Mouse (Mus musculus) C2C12 (cell line): ENCODE measurements around the gene Fgf7.

Experiments
- CEBPB ChIP-seq: IDR thresholded peaks from one replicate; pipeline ENCODE4 v1.6.1; 2011; ENCODE audit warnings: low read depth, mild to moderate bottlenecking, control low read depth, moderate library complexity
- CTCF ChIP-seq: IDR thresholded peaks from one replicate; pipeline ENCODE4 v1.5.1; 2011; ENCODE audit not compliant: control insufficient read depth, insufficient read depth, insufficient read length
- FOSL1 ChIP-seq: IDR thresholded peaks from one replicate; pipeline ENCODE4 v1.8.0; 2011; ENCODE audit warnings: mild to moderate bottlenecking, low read length; ENCODE audit not compliant: poor library complexity, insufficient read depth, severe bottlenecking
- MAX ChIP-seq: IDR thresholded peaks from one replicate; pipeline ENCODE4 v1.6.1; 2011; ENCODE audit warnings: mild to moderate bottlenecking, control low read depth
- MYOD1 ChIP-seq: IDR thresholded peaks from one replicate; pipeline ENCODE4 v1.6.1; 2011; ENCODE audit warnings: low read depth; ENCODE audit not compliant: control insufficient read depth, insufficient read length
- MYOG ChIP-seq: IDR thresholded peaks from one replicate; pipeline ENCODE4 v1.6.1; 2011; ENCODE audit not compliant: control insufficient read depth, insufficient read length; ENCODE audit errors: extremely low read depth
- USF1 ChIP-seq: IDR thresholded peaks from one replicate; pipeline ENCODE4 v1.6.1; 2011; ENCODE audit warnings: low read depth, mild to moderate bottlenecking, control low read depth, moderate library complexity

DNA sequence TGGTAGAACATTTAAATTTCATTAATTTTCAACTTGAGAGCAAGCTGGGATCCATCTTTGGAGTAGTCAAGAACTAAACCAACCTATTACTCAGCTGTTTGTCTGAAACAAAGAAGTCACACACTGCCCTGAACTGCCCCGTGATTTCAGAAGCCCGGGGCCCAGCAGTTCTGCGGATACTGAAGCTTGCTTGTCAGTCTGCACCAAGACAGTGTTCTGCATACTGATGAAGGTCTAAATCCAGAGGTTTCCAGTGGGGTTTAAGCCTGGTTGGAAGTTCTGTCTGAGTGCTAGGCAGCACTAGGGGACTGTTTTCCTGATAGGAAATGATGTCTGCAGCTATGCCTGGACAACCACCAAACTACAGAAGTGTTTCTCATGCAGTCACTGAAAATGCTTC lies 8.2 kb downstream of the Fgf7 start:
- TF ChIP-seq USF1: no peak
- TF ChIP-seq MYOD1: no peak
- TF ChIP-seq CTCF: no peak
- TF ChIP-seq CEBPB: no peak
- no peak for TF ChIP-seq MYOG
- no peak for TF ChIP-seq MAX
- TF ChIP-seq FOSL1: no peak
